Mouse (Mus musculus): ENCODE data around the gene Tmem184b. TPM values are rescaled to one million over a fixed set of nuclear protein-coding genes. Genes with fewer than 3 reads are reported as not detected.

Tmem184b gene
- total and polyA plus RNA-seq, 3 experiments = 38.7 to 83.1 (median 42.9) TPM

DNA sequence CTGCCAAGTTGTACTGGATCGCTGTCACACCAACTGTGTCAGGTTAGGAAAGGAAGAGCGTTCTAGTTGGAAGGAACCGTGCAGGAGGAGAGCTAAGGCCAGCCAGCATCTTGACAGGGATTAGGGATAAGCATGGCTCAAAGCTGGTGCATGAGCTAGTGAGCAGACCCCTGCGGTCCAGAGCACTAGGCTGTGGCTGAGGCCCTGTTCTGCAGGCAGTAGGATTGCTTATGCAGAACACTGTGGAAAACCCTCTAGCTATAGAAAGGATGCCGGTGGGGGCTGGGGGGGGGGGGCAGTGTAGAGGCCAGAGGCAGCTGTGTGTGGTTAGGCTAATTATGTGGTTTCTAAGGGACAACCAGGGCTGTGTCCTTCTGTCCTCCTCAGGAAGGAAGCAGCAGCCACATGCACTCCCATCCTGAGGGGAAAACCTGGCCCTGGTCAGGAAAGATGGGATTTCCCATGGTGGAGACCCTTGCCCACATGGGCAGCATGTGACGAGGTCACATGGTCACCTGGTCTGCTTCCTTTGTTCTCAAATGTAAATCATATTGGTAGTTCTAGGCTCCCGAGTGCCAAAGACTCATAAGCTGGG, 68.2 kb downstream of the Tmem184b start:
- H3K4me3 ChIP-seq = no peak overlapping the region
- H3K27me3 ChIP-seq (ENCODE audit: control insufficient read depth, insufficient read depth, low read length) = no peaks in the 10 kb centered on the region
- no peaks in the 10 kb centered on the region for H3K79me2 ChIP-seq (replicated peaks; ENCODE audit: control insufficient read depth, insufficient read depth, low read length)
- no peak for DNase-seq
- 60% methylated on average over 7 of the region's 7 CpGs for WGBS
- TF ChIP-seq POLR2A (IDR thresholded peaks at IDR 0.05; ENCODE audit: insufficient read depth, low read depth, low read length) = no peak
- TF ChIP-seq EP300 (IDR thresholded peaks at IDR 0.05; ENCODE audit: insufficient read depth, low read depth, low read length) = no peak
- TF ChIP-seq CTCF (IDR thresholded peaks at IDR 0.05) = no peak
- no peaks in the 10 kb centered on the region for H3K36me3 ChIP-seq (ENCODE audit: control insufficient read depth, insufficient read depth, low read length)
- peaks cover 2% of the 10 kb centered on the region; the same call in 1 of the 2 replicates for H3K4me1 ChIP-seq (ENCODE audit: control insufficient read depth, insufficient read depth, low read length)
- intact Hi-C loops (cut with DNase I) = no loop called here
- H3K27ac ChIP-seq = no peak overlapping the region
- H3K9ac ChIP-seq (ENCODE audit: low read depth, low read length) = no peak overlapping the region

DNA sequence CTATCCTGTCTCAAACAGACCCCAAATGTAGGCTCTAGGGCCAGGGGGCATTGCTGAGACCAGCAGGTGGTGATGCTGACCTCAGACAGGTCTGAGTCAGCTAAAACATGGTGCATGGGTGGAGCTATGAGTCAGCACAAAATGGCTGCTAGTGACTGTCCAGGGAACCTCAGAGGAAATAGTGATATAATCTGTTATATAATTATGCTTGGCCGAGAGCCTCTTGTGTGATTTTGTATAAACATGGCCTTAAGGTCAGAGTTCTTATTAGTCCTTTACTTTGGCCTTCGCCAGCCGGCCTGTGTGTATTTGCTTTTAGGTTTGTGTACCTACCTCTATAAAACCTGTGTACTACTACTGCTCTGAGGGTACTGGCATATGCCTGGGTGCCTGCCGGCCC, 70.0 kb downstream of the Tmem184b start:
- intact Hi-C loops (cut with DNase I) = no loop called here
- Histone ChIP-seq H3K27me3 (ENCODE audit: control insufficient read depth, insufficient read depth, low read length) (no peaks in the 10 kb centered on the region), H3K27ac (no peak overlapping the region), H3K4me1 (ENCODE audit: control insufficient read depth, insufficient read depth, low read length) (peaks cover 2% of the 10 kb centered on the region; the same call in 1 of the 2 replicates), H3K4me3 (no peak overlapping the region), H3K79me2 (replicated peaks; ENCODE audit: control insufficient read depth, insufficient read depth, low read length) (no peaks in the 10 kb centered on the region), H3K9ac (ENCODE audit: low read depth, low read length) (no peak overlapping the region), H3K36me3 (ENCODE audit: control insufficient read depth, insufficient read depth, low read length) (no peaks in the 10 kb centered on the region)
- 49% methylated on average over 4 of the region's 4 CpGs for WGBS
- DNase-seq = no peak
- TF ChIP-seq CTCF (IDR thresholded peaks at IDR 0.05) = no peak
- TF ChIP-seq EP300 (IDR thresholded peaks at IDR 0.05; ENCODE audit: insufficient read depth, low read depth, low read length) = no peak
- TF ChIP-seq POLR2A (IDR thresholded peaks at IDR 0.05; ENCODE audit: insufficient read depth, low read depth, low read length) = no peak

DNA sequence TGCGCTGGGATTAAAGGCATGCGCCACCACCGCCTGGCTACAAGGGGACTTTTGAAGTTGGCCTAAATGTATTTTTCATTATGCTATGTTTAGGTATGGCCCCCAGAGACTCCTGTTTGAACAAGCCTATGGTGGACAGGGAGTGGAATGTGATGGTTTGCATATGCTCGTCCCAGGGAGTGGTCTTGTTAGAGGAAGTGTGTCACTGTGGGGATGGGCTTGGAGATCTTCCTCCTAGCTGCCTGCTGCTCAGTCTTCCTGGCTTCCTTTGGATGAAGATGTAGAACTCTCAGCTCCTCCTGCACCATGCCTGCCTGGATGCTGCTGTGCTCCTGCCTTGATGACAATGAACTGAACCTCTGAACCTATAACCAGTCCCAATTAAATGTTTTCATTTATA, 72.8 kb downstream of the Tmem184b start:
- 64% methylated on average over 4 of the region's 4 CpGs for WGBS
- no peak overlapping the region for H3K4me3 ChIP-seq
- H3K4me1 ChIP-seq (ENCODE audit: control insufficient read depth, insufficient read depth, low read length) = peaks cover 10% of the 10 kb centered on the region
- intact Hi-C loops (cut with DNase I) = no loop called here
- no peaks in the 10 kb centered on the region for H3K79me2 ChIP-seq (replicated peaks; ENCODE audit: control insufficient read depth, insufficient read depth, low read length)
- DNase-seq = no peak
- TF ChIP-seq CTCF (IDR thresholded peaks at IDR 0.05) (no peak), EP300 (IDR thresholded peaks at IDR 0.05; ENCODE audit: insufficient read depth, low read depth, low read length) (no peak), POLR2A (IDR thresholded peaks at IDR 0.05; ENCODE audit: insufficient read depth, low read depth, low read length) (no peak)
- H3K27ac ChIP-seq = no peak overlapping the region
- H3K27me3 ChIP-seq (ENCODE audit: control insufficient read depth, insufficient read depth, low read length) = no peaks in the 10 kb centered on the region
- H3K9ac ChIP-seq (ENCODE audit: low read depth, low read length) = no peak overlapping the region
- H3K36me3 ChIP-seq (ENCODE audit: control insufficient read depth, insufficient read depth, low read length) = no peaks in the 10 kb centered on the region

DNA sequence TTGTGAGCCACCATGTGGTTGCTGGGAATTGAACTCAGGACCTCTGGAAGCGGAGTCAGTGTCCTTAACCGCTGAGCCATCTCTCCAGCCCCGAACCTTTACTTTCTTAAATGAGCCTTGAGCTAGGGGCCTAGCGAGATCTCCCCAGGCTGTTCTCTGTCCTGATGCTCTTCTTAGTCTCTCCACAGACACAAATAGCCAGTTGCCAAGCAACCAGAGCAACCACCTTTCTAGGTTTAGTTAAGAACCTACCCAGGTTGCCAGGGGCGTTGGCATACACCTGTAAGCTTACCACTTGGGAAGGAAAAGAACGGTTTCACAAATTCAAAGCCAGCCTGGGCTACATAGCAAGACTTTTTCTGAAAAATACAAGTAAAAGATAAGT, 73.4 kb downstream of the Tmem184b start:
- Histone ChIP-seq H3K9ac (ENCODE audit: low read depth, low read length) (no peak overlapping the region), H3K4me3 (no peak overlapping the region), H3K36me3 (ENCODE audit: control insufficient read depth, insufficient read depth, low read length) (no peaks in the 10 kb centered on the region), H3K79me2 (replicated peaks; ENCODE audit: control insufficient read depth, insufficient read depth, low read length) (no peaks in the 10 kb centered on the region), H3K4me1 (ENCODE audit: control insufficient read depth, insufficient read depth, low read length) (peaks cover 10% of the 10 kb centered on the region), H3K27me3 (ENCODE audit: control insufficient read depth, insufficient read depth, low read length) (no peaks in the 10 kb centered on the region), H3K27ac (no peak overlapping the region)
- 92% methylated on average over 6 of the region's 6 CpGs for WGBS
- no peak for TF ChIP-seq EP300 (IDR thresholded peaks at IDR 0.05; ENCODE audit: insufficient read depth, low read depth, low read length)
- TF ChIP-seq CTCF (IDR thresholded peaks at IDR 0.05) = no peak
- TF ChIP-seq POLR2A (IDR thresholded peaks at IDR 0.05; ENCODE audit: insufficient read depth, low read depth, low read length) = no peak
- no peak for DNase-seq
- intact Hi-C loops (cut with DNase I) = loop anchor here (2.0 to 5.0 kb wide), 4 partner anchors 17 to 88 kb away; partner anchors contain the start of gene Maff

DNA sequence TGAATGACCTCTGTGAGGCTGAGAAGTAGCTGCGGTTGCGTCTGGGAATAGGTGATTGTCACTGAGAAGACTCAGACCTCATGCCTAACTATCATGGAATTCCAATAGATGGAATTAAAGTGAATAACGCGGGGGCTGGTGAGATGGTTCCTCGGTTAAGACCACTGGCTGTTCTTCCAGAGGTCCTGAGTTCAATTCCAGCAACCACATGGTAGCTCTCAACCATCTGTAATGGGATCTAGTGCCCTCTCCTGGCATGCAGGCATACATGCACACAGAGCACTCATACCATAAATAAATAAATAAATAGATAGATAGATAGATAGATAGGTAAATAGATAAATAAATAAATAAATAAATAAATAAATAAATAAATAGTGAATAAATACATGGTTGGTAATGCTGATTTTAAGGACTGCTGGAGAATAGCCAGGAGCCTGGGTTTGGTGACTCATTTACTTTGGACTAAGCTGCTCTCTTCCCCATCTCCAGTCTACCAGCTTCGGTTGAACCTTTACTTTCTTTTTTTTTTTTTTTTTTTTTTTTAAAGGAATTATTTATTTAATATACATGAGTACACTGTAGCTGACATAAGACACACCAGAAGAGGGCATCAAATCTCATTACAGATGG, 73.9 kb downstream of the Tmem184b start:
- Histone ChIP-seq H3K4me3 (no peak overlapping the region), H3K4me1 (ENCODE audit: control insufficient read depth, insufficient read depth, low read length) (peaks cover 11% of the 10 kb centered on the region), H3K27me3 (ENCODE audit: control insufficient read depth, insufficient read depth, low read length) (no peaks in the 10 kb centered on the region), H3K79me2 (replicated peaks; ENCODE audit: control insufficient read depth, insufficient read depth, low read length) (no peaks in the 10 kb centered on the region), H3K9ac (ENCODE audit: low read depth, low read length) (no peak overlapping the region), H3K27ac (no peak overlapping the region), H3K36me3 (ENCODE audit: control insufficient read depth, insufficient read depth, low read length) (no peaks in the 10 kb centered on the region)
- intact Hi-C loops (cut with DNase I) = loop anchor here (2.0 to 5.0 kb wide), 4 partner anchors 17 to 87 kb away; partner anchors contain the start of gene Maff
- no peak for DNase-seq
- TF ChIP-seq CTCF (IDR thresholded peaks at IDR 0.05) (peak; percentile 33), POLR2A (IDR thresholded peaks at IDR 0.05; ENCODE audit: insufficient read depth, low read depth, low read length) (no peak)
- WGBS = 96% methylated on average over 6 of the region's 6 CpGs

DNA sequence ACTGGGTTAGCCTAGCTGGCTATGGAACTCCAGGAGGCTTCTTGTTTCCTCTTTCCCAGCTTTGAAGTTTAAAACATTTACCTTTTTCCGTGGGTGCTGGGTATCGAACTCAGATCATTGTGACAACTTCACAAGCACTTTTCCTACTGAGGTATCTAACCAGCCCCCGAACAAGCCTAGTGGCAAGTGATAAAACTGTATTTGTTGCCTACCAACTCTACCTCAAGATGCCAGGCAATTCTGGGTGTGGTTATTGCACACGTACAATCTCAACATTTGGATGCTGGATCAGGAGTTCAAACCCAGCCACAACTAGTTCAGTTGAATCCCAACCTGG, 74.5 kb downstream of the Tmem184b start:
- Histone ChIP-seq H3K79me2 (replicated peaks; ENCODE audit: control insufficient read depth, insufficient read depth, low read length) (no peaks in the 10 kb centered on the region), H3K36me3 (ENCODE audit: control insufficient read depth, insufficient read depth, low read length) (no peaks in the 10 kb centered on the region), H3K4me3 (no peak overlapping the region), H3K9ac (ENCODE audit: low read depth, low read length) (no peak overlapping the region), H3K27ac (no peak overlapping the region), H3K4me1 (ENCODE audit: control insufficient read depth, insufficient read depth, low read length) (peaks cover 14% of the 10 kb centered on the region), H3K27me3 (ENCODE audit: control insufficient read depth, insufficient read depth, low read length) (no peaks in the 10 kb centered on the region)
- 91% methylated on average over 4 of the region's 4 CpGs for WGBS
- TF ChIP-seq CTCF (IDR thresholded peaks at IDR 0.05) (no peak), EP300 (IDR thresholded peaks at IDR 0.05; ENCODE audit: insufficient read depth, low read depth, low read length) (no peak), POLR2A (IDR thresholded peaks at IDR 0.05; ENCODE audit: insufficient read depth, low read depth, low read length) (no peak)
- no peak for DNase-seq
- intact Hi-C loops (cut with DNase I) = loop anchor here (2.0 to 5.0 kb wide), 4 partner anchors 18 to 87 kb away; partner anchors contain the start of gene Maff

Data from heart, adult 2 months (tissue).